Mouse (Mus musculus) layer of hippocampus, adult 2 months (tissue): ENCODE results near the gene Ppef1. TPM values are rescaled to one million over a fixed set of nuclear protein-coding genes. Genes with fewer than 3 reads are reported as not detected.

Experiments used
- DNase-seq, 2 experiments: peaks; one replicate each; pipeline ENCODE4 v3.0.0; 2022; ENCODE audit warnings: low spot score in 2 of 2
- H3K27ac ChIP-seq: fragments of 200-600 bp; 2 replicates; pipeline ENCODE4 v1.8.1; 2022
- H3K4me3 ChIP-seq: fragments of 200-600 bp; 2 replicates; pipeline ENCODE4 v1.8.1; 2022; ENCODE audit warnings: mild to moderate bottlenecking
- CTCF ChIP-seq: fragments of 200-600 bp; conservative IDR thresholded peaks from 2 replicates; pipeline ENCODE4 v1.8.1; 2022; ENCODE audit warnings: antibody characterized with exemption, mild to moderate bottlenecking, moderate library complexity
- total RNA-seq, 2 experiments: library from RNA; stranded (reverse); gene quantifications; 2 replicates each; pipeline ENCODE4 v1.2.3; 2021

Ppef1 gene
- total RNA-seq, 2 experiments from 2014 or later, result 0.32 to 0.56 TPM

DNA sequence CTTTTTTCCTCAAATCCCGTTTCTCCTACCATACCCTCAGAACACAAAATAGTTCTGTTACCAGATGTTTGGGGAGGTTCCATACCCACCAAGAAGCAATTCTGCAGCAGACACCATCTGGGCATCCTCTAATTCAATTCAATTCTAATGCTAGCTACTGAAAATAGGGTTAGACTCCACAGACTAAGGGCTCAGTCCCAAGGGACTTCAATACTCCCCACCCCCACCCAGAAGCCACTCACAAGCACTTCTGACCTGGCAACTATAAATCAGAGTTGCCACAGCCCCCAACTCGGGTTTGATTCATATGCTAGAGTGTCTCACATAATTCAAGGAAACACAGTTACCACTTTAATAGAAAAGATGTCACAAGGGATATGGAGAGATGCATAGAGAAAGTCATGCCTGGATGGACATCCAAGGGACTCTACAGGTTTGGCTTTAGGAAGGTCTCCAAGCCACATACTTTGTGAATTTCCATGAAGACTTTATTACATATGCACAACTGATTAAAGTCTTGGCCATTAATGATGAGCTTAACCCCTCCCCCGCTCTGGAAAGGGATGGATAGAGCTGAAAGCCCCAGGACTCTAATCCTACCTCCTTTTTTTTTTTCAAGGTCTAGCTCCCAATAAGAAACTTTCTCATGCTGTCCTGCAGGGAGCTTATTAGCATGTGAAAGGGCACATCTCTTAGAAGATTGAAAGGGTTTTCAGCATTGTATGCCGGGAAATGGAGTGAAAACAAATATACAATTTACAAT, 124.5 kb downstream of the Ppef1 start:
- DNase-seq, result no peak
- Histone ChIP-seq H3K4me3 (no peak overlapping the region), H3K27ac (no peak overlapping the region)
- no peak for TF ChIP-seq CTCF

DNA sequence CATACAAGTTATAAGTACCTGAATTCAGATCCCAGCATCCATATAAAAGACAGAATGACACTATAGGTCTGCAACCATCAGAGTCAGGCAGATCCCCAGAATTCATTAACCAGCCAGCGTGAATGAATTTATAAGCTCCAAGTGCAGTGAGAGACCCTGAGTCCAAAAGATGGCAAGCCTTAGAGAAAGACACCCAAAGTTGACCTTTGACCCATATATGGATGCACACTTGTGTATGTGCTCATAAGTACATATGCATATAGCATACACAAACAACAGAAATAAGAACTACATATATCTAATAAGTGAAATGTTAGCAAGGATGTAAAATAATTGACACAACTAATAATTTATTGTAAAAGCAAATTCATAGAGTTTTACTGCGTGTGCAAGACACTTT, 125.1 kb downstream of the Ppef1 start:
- no peak overlapping the region for H3K4me3 ChIP-seq
- no peak for TF ChIP-seq CTCF
- DNase-seq, result no peak
- H3K27ac ChIP-seq, result no peak overlapping the region

DNA sequence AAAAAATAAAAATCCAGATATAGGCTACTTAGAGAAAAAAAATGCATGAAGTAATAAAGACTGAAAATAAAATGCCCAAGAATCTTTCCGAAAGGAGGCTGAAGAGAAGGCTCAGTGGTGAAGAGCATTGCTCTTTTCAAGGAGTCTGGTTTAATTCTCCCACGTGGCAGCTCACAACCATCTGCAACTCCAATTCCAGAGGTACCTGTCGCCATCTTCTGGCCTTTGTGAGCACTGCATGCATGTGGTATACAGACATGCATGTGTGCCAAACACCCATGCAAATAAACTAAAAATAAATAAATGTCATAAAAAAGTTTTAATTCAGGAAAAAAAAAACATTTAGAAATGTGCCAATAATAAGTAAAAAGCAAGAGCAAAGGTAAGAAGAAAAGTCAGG, 125.7 kb downstream of the Ppef1 start:
- peak; percentile 73 for TF ChIP-seq CTCF
- Histone ChIP-seq H3K27ac (no peak overlapping the region), H3K4me3 (no peak overlapping the region)
- no peak for DNase-seq

DNA sequence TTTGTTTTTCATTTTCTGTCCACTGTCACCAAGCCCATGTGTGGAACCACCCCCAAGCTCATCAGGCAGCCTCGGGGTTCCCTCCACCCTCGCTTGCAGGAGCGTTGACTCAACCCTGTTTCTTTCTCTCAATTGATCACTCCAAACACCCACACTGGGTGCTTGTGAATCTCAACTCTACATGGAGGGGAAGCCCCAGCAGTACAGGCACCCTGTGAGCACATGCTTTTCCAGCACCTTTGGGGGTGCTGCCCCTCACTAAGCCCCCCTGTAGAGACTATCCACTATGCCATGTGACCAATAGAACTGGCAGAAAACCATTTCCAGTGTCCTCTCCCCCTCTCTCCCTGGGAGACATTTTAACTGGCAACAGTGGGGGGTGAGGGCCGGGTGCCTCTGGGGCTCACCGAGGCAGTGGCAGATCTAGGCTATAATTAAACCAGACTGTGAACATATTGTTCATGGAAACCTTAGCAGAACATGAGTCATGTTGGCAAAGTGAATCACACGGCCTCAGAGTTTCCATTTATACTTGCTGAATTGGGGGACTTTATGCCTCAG, 131.5 kb downstream of the Ppef1 start:
- TF ChIP-seq CTCF, result no peak
- DNase-seq, result no peak
- peak overlapping the region; percentile 70 for H3K27ac ChIP-seq

DNA sequence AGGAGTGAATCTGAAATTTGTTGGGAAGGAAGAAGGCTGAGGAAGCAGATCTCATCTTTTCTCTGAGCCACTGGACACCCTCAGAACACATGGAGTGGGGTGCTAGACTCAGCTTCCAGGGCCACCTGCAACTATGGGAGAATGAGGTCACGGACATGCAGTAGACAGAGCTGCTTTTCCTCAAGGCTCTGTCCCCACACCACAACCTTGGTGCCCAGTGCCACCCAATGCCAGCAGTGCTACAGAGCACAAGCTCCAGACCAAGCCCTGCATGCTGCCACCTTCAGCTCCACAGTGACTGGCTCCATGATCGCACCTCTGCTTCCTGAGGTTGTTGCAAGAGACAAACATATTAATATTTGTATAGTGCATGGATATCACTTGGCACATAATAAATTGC, 132.2 kb downstream of the Ppef1 start:
- peak overlapping the region; percentile 70 for H3K27ac ChIP-seq
- no peak for DNase-seq
- no peak for TF ChIP-seq CTCF
- H3K4me3 ChIP-seq, result no peak overlapping the region

More for the DNA sequence above, 131.5 kb downstream of the Ppef1 start:
- H3K4me3 ChIP-seq, result no peak overlapping the region

DNA sequence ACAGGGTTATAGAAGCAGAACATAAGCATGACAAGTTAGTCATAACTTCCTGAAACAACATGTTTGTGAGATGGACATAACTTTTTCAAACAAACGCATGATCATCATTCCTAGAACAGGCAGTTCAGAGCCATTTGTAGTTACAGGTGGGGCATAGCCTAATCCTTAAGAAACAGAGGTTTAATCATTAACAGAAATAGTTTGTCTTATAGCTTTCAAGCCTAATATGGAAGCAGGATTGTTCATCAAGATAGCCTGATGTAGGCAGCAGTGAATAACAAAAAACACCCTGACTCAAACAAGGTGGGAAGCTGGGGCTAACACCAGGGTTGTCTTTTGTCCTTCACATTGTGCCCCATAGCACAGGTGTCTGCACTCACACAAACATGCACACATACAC, 132.8 kb downstream of the Ppef1 start:
- no peak for DNase-seq
- no peak for TF ChIP-seq CTCF
- H3K4me3 ChIP-seq, result no peak overlapping the region
- no peak overlapping the region for H3K27ac ChIP-seq

DNA sequence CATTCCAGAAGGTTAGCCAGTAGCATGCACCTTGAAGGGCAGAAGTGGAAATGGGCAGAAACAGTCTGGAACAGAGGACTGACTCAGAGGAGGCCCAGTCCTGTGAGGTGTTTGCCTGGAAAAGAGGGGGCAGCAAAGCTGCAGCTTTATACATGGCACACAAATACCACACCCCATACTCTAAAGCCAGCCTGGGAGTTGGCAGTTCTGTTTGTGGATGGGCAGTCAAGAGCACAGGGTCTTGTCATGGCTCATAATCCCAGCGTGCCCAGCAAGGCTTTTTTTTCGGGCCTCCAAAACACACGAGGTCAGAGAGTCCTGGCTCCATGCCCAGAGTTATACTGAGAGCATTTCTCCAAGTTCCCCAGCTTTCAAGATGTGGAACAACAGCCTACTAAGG, 134.5 kb downstream of the Ppef1 start:
- H3K27ac ChIP-seq, result no peak overlapping the region
- TF ChIP-seq CTCF, result no peak
- no peak overlapping the region for H3K4me3 ChIP-seq
- no peak for DNase-seq

DNA sequence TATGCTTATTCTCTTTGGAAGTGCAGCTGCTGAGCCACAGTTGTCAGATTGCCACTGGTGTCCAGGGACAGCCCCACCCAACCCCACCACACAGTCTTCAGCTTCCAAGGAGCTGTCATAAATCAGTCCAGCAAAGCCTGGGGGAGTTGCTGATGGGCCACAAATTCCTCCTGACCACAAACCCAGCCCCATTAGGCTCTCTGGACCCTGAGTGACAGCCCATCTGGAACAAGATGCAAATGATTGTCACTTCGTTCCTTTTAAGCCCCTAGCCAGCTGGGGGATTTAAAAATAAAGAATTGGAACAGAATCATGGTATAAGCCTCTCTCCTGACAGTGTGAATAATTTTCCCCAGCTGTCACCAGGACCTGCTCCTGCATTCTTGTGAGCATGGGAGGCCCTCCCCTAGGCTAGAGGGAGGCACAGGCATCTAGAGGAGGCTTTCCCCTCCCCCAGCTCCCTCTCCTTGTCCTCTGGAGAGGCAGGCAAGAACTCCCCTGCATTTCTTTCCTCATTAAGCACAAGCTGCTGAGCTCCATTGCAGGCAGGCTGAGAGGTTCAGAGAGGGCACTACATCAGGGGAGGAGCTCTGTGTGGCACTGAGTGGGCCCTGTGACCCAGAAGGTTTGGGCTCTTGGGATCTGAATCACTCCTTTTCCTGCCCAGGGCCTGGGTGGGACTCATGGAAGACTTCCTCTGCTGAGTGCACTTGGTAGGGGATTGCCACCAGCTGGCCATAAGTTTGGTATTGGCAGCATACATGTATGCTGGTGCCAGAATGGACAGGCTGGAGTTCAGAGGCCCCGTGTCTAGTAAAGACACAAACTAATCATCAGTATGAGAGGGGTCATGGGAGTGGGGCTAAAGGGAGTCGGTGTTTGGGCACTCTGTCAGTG, 136.8 kb downstream of the Ppef1 start:
- H3K4me3 ChIP-seq, result no peak overlapping the region
- H3K27ac ChIP-seq, result peak overlapping the region; percentile 67
- TF ChIP-seq CTCF, result no peak
- peak in 1 of 2 experiments; percentile 41 for DNase-seq

DNA sequence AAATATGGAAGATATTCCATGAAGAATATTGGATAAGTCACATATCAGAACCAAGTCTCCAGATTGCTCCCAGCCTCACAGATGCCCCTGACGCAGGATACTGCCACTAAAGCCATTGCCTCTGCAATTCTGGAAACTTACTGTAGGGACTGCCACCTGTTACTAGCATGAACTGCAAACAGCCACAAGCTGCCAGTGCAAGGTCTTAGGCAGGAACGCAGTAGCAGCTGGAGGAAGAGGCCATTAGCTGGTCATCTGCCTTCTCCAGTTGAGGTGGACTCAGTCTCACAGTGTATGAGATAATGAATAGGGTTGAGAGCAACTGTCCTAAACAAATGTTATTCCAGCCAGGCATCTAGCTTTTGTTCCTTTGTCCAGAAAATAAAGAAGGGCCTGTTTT, 137.5 kb downstream of the Ppef1 start:
- Histone ChIP-seq H3K27ac (peak overlapping the region; percentile 67; the same call in 1 of the 2 replicates), H3K4me3 (no peak overlapping the region)
- no peak for TF ChIP-seq CTCF
- DNase-seq, result no peak

DNA sequence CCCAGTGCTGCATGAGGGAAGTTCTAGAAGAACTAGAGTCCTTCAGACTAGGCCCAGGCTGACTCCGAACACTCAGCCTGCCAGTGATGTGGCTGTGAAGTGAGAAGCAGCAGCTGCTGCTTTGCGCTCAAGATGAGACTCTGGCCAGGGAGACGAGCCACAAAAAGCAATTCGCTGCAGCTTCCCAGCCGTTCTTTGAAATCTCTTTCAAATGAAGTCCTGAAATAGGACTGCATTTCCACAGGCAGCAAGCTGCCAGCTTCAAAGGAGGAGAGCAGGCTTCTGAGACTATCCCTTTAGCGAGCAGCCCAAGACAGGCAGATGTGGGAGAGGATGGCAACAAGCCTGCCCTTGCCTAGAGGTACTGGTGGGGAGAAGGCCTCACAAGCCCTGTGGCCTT, 142.6 kb downstream of the Ppef1 start:
- Histone ChIP-seq H3K4me3 (no peak overlapping the region), H3K27ac (peak overlapping the region; percentile 39; the same call in 1 of the 2 replicates)
- no peak for TF ChIP-seq CTCF
- DNase-seq, result no peak

DNA sequence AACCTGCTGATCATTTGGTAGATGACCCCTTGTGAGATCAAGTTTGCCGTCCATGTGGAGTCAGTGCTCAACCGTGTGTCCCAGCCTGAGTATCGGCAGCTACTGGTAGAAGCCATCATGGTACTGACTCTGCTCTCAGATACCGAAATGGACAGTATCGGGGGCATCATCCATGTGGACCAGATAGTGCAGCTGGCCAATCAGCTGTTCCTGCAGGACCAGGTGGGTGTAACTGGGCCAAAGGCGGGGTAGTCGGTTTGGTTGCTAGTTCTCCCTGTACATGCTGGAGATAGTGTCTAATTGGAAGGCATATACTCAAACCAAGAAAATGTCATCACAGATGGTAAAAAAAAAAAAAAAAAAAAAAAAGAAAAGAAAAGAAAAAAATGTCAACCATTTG, 145.4 kb downstream of the Ppef1 start:
- no peak for DNase-seq
- H3K27ac ChIP-seq, result peak overlapping the region; percentile 36; the same call in 1 of the 2 replicates
- TF ChIP-seq CTCF, result no peak
- no peak overlapping the region for H3K4me3 ChIP-seq

DNA sequence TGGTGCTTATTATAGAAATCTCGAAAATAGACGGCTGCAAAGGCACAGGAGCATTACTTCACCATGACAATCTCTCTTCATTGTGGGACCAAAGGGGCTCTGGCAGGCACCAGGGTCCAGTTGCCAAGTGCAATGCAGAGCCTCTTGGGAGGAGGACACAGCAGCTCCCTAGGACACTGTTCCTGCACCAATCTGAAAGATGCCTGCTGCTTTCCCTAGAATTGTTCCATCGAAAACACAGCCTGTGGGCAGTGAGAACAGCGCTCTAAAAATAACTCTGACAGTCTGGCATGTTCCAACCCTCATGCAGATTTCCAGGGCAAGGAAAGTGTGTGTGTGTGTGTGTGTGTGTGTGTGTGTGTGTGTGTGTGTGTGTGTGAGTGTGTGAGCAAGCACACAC, 147.0 kb downstream of the Ppef1 start:
- no peak for TF ChIP-seq CTCF
- Histone ChIP-seq H3K27ac (peak overlapping the region; percentile 83), H3K4me3 (no peak overlapping the region)
- DNase-seq, result no peak

DNA sequence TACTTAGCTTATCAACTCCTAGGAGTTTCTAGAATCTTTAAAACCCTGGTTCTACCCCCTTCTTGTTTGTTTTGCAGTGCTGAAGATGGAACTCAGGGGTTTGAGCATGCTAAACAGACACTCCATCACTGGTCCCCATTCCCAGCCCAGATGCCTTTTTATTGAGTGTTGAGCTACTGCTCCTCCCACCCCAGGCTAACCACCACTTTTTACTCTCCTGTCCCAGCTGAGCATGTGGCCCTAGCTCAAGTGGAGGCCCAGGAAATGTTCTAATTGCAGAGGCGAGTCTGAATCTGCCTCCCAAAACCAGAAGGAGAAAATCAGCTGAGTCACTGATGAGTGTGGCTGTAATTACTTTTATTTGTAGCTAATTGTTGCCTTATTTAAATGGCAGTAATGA, 150.5 kb downstream of the Ppef1 start:
- TF ChIP-seq CTCF, result no peak
- Histone ChIP-seq H3K4me3 (no peak overlapping the region), H3K27ac (no peak overlapping the region)
- DNase-seq, result no peak
